Mouse (Mus musculus): ENCODE results near the gene Mettl8.

- no peak for TF ChIP-seq CTCF (IDR thresholded peaks at IDR 0.05; ENCODE audit: extremely low read depth, insufficient read length, insufficient replicate concordance, low read depth, low read length)
- no peak for TF ChIP-seq POLR2A (IDR thresholded peaks at IDR 0.05; ENCODE audit: low read depth, low read length)
These were observed 43.6 kb downstream of the Mettl8 start for GRCm38 (mm10) chr2:71011816-71012215.

Data from small intestine, adult 2 months (tissue).